Mouse (Mus musculus) testis, adult 10 weeks (tissue): Measurements from ENCODE around the gene Syt8. TPM values are rescaled to one million over a fixed set of nuclear protein-coding genes. Genes with fewer than 3 reads are reported as not detected.

Source experiments
- polyA plus RNA-seq: library from polyadenylated mRNA; stranded (reverse); fragments of 350-450 nt; fragmentation: Illumina TruSeq; extraction: RNeasy Lipid Tissue Mini Kit (QIAGEN cat#74804); gene quantifications from one replicate; pipeline ENCODE4 v1.2.3, GENCODE M21; 2014; ENCODE audit warnings: low read depth, low replicate concordance

The Syt8 gene
- not detected for polyA plus RNA-seq

GRCm38 (mm10) chr7:142434137-142434865, at the start of gene Syt8:
TSS of gene Syt8 (plus strand) at chr7:142434850.

GRCm38 (mm10) chr7:142387419-142388148, 47.1 kb upstream of the Syt8 start, which contains the start of gene Ctsd:
TSS of gene Ctsd (minus strand) at chr7:142388038.

GRCm38 (mm10) chr7:142441585-142441984, 6.9 kb downstream of the Syt8 start, which contains the start of gene Tnni2:
TSS of gene Tnni2 (plus strand) at chr7:142441808.

GRCm38 (mm10) chr7:142460636-142461077, 26.0 kb downstream of the Syt8 start, which contains the start of gene Lsp1:
TSS of gene Lsp1 (plus strand) at chr7:142460809.

Other genes starting within 250 kb of the Syt8 start
- gene Gm10153, start 244.5 kb upstream of the Syt8 start, polyA plus RNA-seq: not detected
- gene Krtap5-3, start 233.5 kb upstream of the Syt8 start, polyA plus RNA-seq: not detected
- gene Gm7579, start 223.0 kb upstream of the Syt8 start, polyA plus RNA-seq: not detected
- not detected for gene Krtap5-5, start 204.9 kb upstream of the Syt8 start, polyA plus RNA-seq
- gene Gm40460, start 193.8 kb upstream of the Syt8 start, polyA plus RNA-seq: not detected
- not detected for gene Gm2431, start 176.5 kb upstream of the Syt8 start, polyA plus RNA-seq
- gene Gm4559, start 160.5 kb upstream of the Syt8 start, polyA plus RNA-seq: not detected
- gene Krtap5-1, start 137.7 kb upstream of the Syt8 start, polyA plus RNA-seq: not detected
- gene Krtap5-4, start 131.3 kb upstream of the Syt8 start, polyA plus RNA-seq: not detected
- gene Ifitm10, start 61.1 kb upstream of the Syt8 start, polyA plus RNA-seq: not detected
- not detected for gene Gm49369, start 52.2 kb upstream of the Syt8 start, polyA plus RNA-seq
- 11.5 TPM for gene Ctsd, start 46.8 kb upstream of the Syt8 start, polyA plus RNA-seq
- not detected for gene Tnni2, start 7.0 kb downstream of the Syt8 start, polyA plus RNA-seq
- gene Lsp1, start 26.0 kb downstream of the Syt8 start, polyA plus RNA-seq: 0.60 TPM
- gene Tnnt3, start 64.0 kb downstream of the Syt8 start, polyA plus RNA-seq: not detected
- 0.53 TPM for gene Mrpl23, start 97.8 kb downstream of the Syt8 start, polyA plus RNA-seq
- 7.4 TPM for gene Igf2, start 232.0 kb downstream of the Syt8 start, polyA plus RNA-seq
- not detected for gene Gm49394, start 235.1 kb downstream of the Syt8 start, polyA plus RNA-seq